Mouse (Mus musculus): ENCODE results near the gene Dab1.

DNA sequence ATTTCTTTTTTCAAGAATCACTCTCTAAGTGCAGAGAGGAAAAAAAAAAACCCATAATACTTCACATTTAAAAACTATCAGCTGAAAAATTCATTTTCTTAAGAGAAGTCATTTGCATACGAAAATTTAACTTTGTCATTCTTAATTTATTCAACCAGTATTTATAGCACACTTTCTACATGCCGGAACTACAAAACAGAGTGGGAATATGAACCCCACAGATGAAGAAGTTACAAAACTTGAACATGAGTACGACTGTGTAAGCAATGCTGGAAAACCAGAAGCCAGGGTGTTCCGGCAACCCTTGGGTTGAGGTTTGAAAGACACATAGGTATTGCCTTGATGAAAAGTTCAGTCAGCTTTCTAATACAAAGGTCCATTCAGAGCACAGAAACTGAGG lies 183.3 kb downstream of the Dab1 start:
- TF ChIP-seq POLR2A (IDR thresholded peaks at IDR 0.05; ENCODE audit: low read depth, low read length) (no peak), CTCF (IDR thresholded peaks at IDR 0.05; ENCODE audit: extremely low read depth, insufficient read depth, insufficient read length, insufficient replicate concordance) (no peak)

All from spleen, adult 2 months (tissue).